Mouse (Mus musculus): Measurements from ENCODE around the gene Nle1. TPM values are rescaled to one million over a fixed set of nuclear protein-coding genes. Genes with fewer than 3 reads are reported as not detected.
A peak's percentile ranks its signal among the peaks of the same experiment; 100 is the strongest.

Gene Nle1
- polyA plus RNA-seq (2021): 20.4 TPM

DNA sequence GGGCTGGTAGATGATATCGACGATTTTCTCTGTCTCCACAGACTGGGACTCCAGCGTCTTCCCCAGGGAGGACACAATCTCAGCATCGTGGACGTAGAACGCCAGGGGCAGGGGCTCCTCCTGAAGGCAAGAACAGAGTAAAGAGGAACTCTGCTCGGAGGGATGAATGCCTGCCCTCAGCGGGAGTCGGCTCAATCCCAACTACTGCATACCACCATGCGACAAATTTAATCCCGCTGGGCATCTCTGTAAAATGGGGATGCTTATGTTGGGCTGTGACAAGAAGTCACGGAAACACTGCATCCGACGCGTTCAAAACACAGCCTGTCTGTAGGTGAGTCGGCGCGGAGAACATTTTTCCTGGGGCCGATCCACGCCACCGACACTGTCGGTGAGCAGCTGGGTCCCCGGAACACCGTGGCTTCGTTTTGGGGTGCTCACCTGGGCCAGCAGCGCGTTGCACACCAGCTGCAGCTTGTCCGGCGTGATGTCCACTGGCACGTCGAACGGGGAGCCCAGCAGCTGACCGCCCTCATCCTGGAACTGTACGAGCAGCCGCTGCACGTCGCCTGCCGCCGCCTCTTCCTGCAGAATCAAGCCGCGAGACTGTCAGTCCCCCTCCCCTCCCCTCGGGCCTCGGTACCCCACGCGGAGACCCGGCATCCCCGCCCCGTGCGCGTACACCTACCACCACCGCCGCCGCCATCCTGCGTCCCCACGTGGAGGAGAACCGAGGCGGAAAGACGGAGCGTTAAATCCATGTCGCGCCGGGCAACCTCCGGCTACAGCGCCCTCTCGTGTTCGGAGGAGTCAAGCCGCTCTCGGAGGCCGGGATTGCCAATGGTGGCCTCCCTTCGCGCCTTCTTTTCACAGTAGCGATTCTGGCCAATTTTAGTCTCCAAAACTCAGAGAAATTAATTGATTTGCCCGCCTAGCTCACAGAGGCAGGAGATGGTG, at the start of gene Nle1:
Gene Nle1, minus strand, starts transcription at position 761 of the 957 bp plus-strand sequence.
- peak; percentile 99 for TF ChIP-seq CTCF (IDR thresholded peaks at IDR 0.05)
- ChIA-PET POLR2A (interaction anchor here (0.9 kb wide), 1 partner anchor 17 kb away, joined by 4 read pairs; the partner anchor contains the start of gene Fndc8), CTCF (interaction anchor here (1.2 to 1.6 kb wide), 3 partner anchors 11 to 17 kb away, joined by 4 to 6 read pairs (median 5); partner anchors contain the start of genes Fndc8 and Rad51d)
- no peaks in the 10 kb centered on the region for H3K27me3 ChIP-seq
- peak; percentile 83 for ATAC-seq
- DNase-seq (ENCODE audit: low read depth, low spot score): no peak
- in situ Hi-C loops (cut with MboI; ENCODE audit: low pct_unique_long_range_greater_than_20kb): loop anchor here (25.0 kb wide), 1 partner anchor 279 kb away; the partner anchor contains the start of genes Slfn3 and Slfn4

DNA sequence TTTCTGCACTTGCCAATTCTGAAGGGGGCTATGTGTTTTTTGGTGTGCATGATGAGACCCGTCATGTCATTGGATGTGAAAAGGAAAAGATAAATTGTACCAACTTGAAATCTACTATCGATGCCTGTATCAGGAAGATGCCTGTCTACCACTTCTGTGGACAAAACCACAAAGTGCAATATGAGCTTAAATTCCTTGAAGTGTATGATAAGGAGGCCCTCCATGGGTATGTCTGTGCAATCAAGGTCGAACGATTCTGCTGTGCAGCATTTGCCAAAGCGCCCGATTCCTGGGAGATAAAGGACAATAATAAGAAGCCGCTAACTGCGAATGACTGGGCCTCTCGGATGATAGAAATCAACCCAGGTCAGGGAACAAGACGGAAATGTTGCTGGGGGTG, 48.7 kb upstream of the Nle1 start:
- POLR2A ChIA-PET: no interaction called here
- ATAC-seq (no peak), DNase-seq (ENCODE audit: low read depth, low spot score) (no peak)
- H3K27me3 ChIP-seq: peaks cover 64% of the 10 kb centered on the region
- CTCF ChIA-PET: no interaction called here
- in situ Hi-C loops (cut with MboI; ENCODE audit: low pct_unique_long_range_greater_than_20kb): loop anchor here (5.0 kb wide), 1 partner anchor 40 kb away; no protein-coding TSS in a partner anchor
- no peak for TF ChIP-seq CTCF (IDR thresholded peaks at IDR 0.05)

GRCm38 (mm10) chr11:82954631-82955030, 46.4 kb upstream of the Nle1 start:
- ATAC-seq (no peak), DNase-seq (ENCODE audit: low read depth, low spot score) (no peak)
- POLR2A ChIA-PET: no interaction called here
- peaks cover 51% of the 10 kb centered on the region for H3K27me3 ChIP-seq
- TF ChIP-seq CTCF (IDR thresholded peaks at IDR 0.05): no peak
- in situ Hi-C loops (cut with MboI; ENCODE audit: low pct_unique_long_range_greater_than_20kb): loop anchor here (5.0 kb wide), 1 partner anchor 37 kb away; no protein-coding TSS in a partner anchor
- CTCF ChIA-PET: no interaction called here

DNA sequence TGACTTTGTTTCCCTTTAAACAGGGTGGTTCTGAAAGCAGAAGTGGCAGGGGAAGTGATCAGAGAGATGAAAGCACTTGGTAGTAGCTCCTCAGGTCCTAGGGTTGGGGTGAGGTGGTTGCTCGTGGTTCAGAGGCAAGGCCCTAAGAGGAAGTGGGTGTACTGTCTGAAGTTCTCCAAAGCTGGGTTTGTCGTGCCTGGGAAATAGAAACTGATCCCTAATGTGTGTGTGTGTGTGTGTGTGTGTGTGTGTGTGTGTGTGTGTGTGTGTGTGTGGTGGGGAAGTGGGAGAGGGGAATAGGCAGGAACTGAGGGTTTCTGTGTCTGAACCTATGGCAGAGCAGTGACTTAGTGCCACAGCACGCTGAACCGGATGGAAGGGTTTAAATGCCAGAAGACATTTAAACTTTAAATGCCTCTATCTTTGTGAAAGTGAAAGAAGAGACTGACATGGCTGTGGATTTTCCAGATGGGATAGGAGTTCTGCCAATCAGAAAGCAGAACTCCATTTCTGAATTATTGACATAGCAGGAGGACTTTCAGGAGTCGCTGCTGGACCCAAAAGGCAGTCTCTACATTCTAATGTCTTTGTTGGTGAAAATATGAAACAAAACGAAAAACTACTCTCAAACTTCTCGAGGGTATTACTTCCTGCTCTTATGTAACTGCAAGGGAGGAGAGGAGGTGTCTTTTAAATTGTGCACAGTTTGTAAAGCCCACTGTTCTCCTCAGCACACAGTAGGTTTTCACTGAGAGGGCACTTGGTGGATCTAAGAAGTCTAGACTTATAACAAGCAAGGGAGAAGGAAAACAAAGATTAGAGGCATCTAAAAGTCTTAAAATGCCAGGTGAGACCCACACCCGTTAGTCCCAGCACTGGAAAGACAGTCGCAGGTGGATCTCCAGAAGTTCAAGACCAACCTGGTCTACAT, 44.7 kb upstream of the Nle1 start:
- ATAC-seq: no peak
- DNase-seq (ENCODE audit: low read depth, low spot score): no peak
- H3K27me3 ChIP-seq: peaks cover 42% of the 10 kb centered on the region
- ChIA-PET POLR2A (no interaction called here), CTCF (no interaction called here)
- no peak for TF ChIP-seq CTCF (IDR thresholded peaks at IDR 0.05)
- in situ Hi-C loops (cut with MboI; ENCODE audit: low pct_unique_long_range_greater_than_20kb): no loop called here

DNA sequence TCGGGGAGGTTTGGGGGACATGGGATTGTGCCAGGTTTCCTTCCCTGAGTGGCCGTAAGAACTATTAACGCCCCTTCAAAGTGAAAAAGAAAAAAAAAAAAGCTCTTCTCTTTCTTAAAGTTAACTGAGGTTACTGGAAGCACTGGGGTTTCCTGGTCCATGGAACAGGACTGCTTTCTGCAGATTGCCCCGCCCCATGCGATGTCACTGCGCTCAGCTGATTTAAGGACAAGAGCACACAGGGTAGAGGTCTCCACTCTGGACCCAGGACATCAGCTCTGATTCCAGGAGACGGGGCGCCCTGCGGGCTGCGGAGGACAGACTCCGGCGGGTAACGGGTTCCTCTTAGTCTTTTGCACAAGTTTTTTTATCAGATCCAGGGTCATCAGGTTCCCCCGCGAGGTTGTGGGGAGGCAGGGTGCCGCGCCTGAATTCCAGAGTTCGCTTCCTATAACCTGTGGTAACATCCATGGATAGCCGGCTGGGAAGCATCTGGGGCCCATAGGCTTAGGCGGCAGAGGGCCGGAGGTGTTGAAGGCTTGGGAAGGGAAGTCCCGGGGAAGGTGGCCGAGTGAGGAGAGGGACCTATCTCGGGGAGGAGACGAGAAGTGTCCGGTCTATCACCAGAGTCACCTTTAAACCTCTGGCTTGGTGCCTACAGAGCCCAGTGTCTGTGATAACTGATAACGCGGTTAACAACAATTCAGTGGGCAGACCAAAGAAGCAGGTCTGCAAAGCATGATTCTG, 43.8 kb upstream of the Nle1 start:
- in situ Hi-C loops (cut with MboI; ENCODE audit: low pct_unique_long_range_greater_than_20kb): no loop called here
- ChIA-PET POLR2A (interaction anchor here (0.6 kb wide), 1 partner anchor 29 kb away, joined by 4 read pairs; no protein-coding TSS in a partner anchor), CTCF (no interaction called here)
- TF ChIP-seq CTCF (IDR thresholded peaks at IDR 0.05): no peak
- H3K27me3 ChIP-seq: peaks cover 40% of the 10 kb centered on the region
- no peak for ATAC-seq
- DNase-seq (ENCODE audit: low read depth, low spot score): no peak

DNA sequence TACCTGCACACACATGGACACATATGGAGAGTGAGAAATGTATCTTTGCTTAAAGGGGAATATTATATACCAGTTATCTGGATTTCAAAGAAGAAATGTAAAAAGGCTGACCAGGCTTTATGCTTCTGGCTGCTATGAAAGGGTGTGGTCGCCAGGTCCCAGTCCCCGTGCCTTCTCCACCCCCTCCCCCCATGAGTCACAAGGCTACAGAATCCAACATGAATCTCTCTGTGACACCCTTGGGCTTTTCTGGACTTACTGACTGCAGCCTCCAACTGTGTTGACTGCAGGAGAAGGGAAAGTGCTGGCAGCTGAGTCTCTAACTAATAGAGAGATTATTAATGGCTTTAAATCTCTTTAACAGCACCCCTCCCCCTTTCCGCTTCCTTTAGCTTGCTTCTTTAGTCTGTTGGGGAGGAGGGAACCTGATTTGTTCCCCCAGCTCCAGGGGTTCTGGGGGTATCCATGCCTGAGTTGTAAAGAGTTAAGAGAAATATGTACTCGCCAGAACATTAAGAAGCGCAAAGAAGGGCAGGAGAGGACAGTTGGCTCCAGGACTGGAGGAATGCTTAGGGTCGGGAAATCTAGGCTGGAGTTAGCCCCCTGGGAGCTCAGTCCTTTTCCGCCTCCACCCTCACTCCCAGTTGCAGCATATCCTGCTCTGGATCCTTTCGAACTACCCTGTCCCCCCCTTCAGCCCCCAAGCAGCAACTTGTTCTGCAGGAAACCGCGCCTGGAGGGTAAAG, 42.7 kb upstream of the Nle1 start, which contains the start of gene Slfn5:
Gene Slfn5, plus strand, starts transcription at position 614 of the 746 bp plus-strand sequence.
- ChIA-PET CTCF (interaction anchor here (2.1 kb wide), 1 partner anchor 9 kb away, joined by 13 read pairs; no protein-coding TSS in a partner anchor), POLR2A (no interaction called here)
- in situ Hi-C loops (cut with MboI; ENCODE audit: low pct_unique_long_range_greater_than_20kb): no loop called here
- ATAC-seq (no peak), DNase-seq (ENCODE audit: low read depth, low spot score) (no peak)
- H3K27me3 ChIP-seq: peaks cover 32% of the 10 kb centered on the region
- TF ChIP-seq CTCF (IDR thresholded peaks at IDR 0.05): no peak

GRCm38 (mm10) chr11:82949036-82949435, 40.8 kb upstream of the Nle1 start:
- ChIA-PET POLR2A (no interaction called here), CTCF (no interaction called here)
- in situ Hi-C loops (cut with MboI; ENCODE audit: low pct_unique_long_range_greater_than_20kb): no loop called here
- peaks cover 17% of the 10 kb centered on the region for H3K27me3 ChIP-seq
- TF ChIP-seq CTCF (IDR thresholded peaks at IDR 0.05): no peak
- DNase-seq (ENCODE audit: low read depth, low spot score) (no peak), ATAC-seq (no peak)

- ChIA-PET CTCF (no interaction called here), POLR2A (no interaction called here)
- in situ Hi-C loops (cut with MboI; ENCODE audit: low pct_unique_long_range_greater_than_20kb): no loop called here
- peak; percentile 72 for ATAC-seq
- H3K27me3 ChIP-seq: peaks cover 14% of the 10 kb centered on the region
- DNase-seq (ENCODE audit: low read depth, low spot score): no peak
- TF ChIP-seq CTCF (IDR thresholded peaks at IDR 0.05): no peak
These were observed 39.2 kb upstream of the Nle1 start for GRCm38 (mm10) chr11:82947457-82947856.

- ATAC-seq: no peak
- ChIA-PET CTCF (no interaction called here), POLR2A (no interaction called here)
- no peak for DNase-seq (ENCODE audit: low read depth, low spot score)
- TF ChIP-seq CTCF (IDR thresholded peaks at IDR 0.05): no peak
- in situ Hi-C loops (cut with MboI; ENCODE audit: low pct_unique_long_range_greater_than_20kb): no loop called here
- H3K27me3 ChIP-seq: peaks cover 16% of the 10 kb centered on the region
These were observed 37.4 kb upstream of the Nle1 start for GRCm38 (mm10) chr11:82945636-82946035.
